Mouse (Mus musculus) A20 (cell line): ENCODE measurements around the gene Stab1.

Experiments
- DNase-seq: peaks from one replicate; pipeline ENCODE4 v3.0.0-alpha.2; 2011; ENCODE audit warnings: low read depth, low spot score

Gene Stab1

GRCm38 (mm10) chr14:31194891-31195513 is 26.6 kb upstream of the Stab1 start:
- no peak for DNase-seq

- DNase-seq: no peak
Observed at GRCm38 (mm10) chr14:31194441-31194840, 26.0 kb upstream of the Stab1 start.

GRCm38 (mm10) chr14:31193791-31194190 is 25.4 kb upstream of the Stab1 start:
- no peak for DNase-seq

- DNase-seq: no peak
Observed at GRCm38 (mm10) chr14:31191936-31192335, 23.5 kb upstream of the Stab1 start.

GRCm38 (mm10) chr14:31189348-31189747 is 20.9 kb upstream of the Stab1 start:
- no peak for DNase-seq

GRCm38 (mm10) chr14:31188771-31189181 is 20.3 kb upstream of the Stab1 start:
- DNase-seq: no peak

GRCm38 (mm10) chr14:31186656-31187055 is 18.2 kb upstream of the Stab1 start:
- no peak for DNase-seq

- no peak for DNase-seq
Observed at GRCm38 (mm10) chr14:31184195-31184594, 15.8 kb upstream of the Stab1 start.

- DNase-seq: no peak
Observed at GRCm38 (mm10) chr14:31183541-31183940, 15.1 kb upstream of the Stab1 start.

- DNase-seq: no peak
Observed at GRCm38 (mm10) chr14:31182786-31183290, 14.4 kb upstream of the Stab1 start.

GRCm38 (mm10) chr14:31181512-31181911 is 13.1 kb upstream of the Stab1 start:
- DNase-seq: no peak

- DNase-seq: no peak
Observed at GRCm38 (mm10) chr14:31179677-31180365, 11.4 kb upstream of the Stab1 start.

- no peak for DNase-seq
Observed at GRCm38 (mm10) chr14:31177715-31178114, 9.3 kb upstream of the Stab1 start.

- DNase-seq: no peak
Observed at GRCm38 (mm10) chr14:31177287-31177686, 8.8 kb upstream of the Stab1 start.

GRCm38 (mm10) chr14:31173537-31173936 is 5.1 kb upstream of the Stab1 start:
- no peak for DNase-seq

- no peak for DNase-seq
Observed at GRCm38 (mm10) chr14:31172781-31173455, 4.5 kb upstream of the Stab1 start.

- no peak for DNase-seq
Observed at GRCm38 (mm10) chr14:31171821-31172220, 3.4 kb upstream of the Stab1 start.

- no peak for DNase-seq
Observed at GRCm38 (mm10) chr14:31171386-31171785, 2.9 kb upstream of the Stab1 start.

GRCm38 (mm10) chr14:31170963-31171362 is 2.5 kb upstream of the Stab1 start:
- no peak for DNase-seq

GRCm38 (mm10) chr14:31169508-31169907 is 1.1 kb upstream of the Stab1 start:
- DNase-seq: peak; percentile 65

GRCm38 (mm10) chr14:31166827-31167226 is 1.6 kb downstream of the Stab1 start:
- no peak for DNase-seq

- DNase-seq: no peak
Observed at GRCm38 (mm10) chr14:31165991-31166630, 2.3 kb downstream of the Stab1 start.
